Mouse (Mus musculus): ENCODE data around the gene Treml1. TPM values are rescaled to one million over a fixed set of nuclear protein-coding genes. Genes with fewer than 3 reads are reported as not detected.
"Not testable (repeated sequence)": the region's sequence is repeated elsewhere in the genome, so short reads cannot be mapped to it uniquely, and the experiment has no call there.

The Treml1 gene
- 3.3 and 6.3 TPM in 2 replicates for polyA plus RNA-seq (2012; rRNA removed)

DNA sequence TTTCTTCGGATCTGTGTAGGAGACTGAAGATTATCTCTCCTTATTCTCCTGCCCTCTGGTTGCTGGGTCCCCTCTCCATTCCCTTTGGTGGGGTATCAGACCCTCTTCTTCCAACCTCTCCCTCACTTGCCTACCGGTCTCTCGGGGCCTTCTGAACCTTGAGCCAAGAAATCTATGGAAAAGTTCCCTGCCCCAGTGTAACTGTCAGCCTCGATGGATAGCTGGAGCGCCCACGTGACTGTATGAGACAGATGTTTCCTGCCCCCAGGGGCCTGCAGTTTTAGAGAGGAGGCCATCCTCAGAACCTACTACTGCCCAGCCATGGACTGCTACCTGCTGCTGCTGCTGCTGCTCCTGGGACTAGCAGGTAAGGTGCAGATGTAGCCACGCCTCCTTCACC, at the start of gene Treml1:
Gene Treml1 (plus strand): TSS at position 301 of the 400 bp plus-strand sequence.
- 49% methylated on average over 7 of the region's 7 CpGs for WGBS
- no peak for DNase-seq
- Histone ChIP-seq H3K4me3 (replicated peaks; ENCODE audit: extremely low read depth, low read depth, low read length) (no peak within 1 kb of the TSS), H3K4me1 (ENCODE audit: control insufficient read depth, insufficient read depth, low read length) (no peaks in the 10 kb centered on the region)
- no peak for TF ChIP-seq POLR2A (IDR thresholded peaks at IDR 0.05; ENCODE audit: borderline replicate concordance, extremely low read depth, low read depth, low read length)
- TF ChIP-seq CTCF (IDR thresholded peaks at IDR 0.05; ENCODE audit: insufficient read depth, low read length) = no peak

DNA sequence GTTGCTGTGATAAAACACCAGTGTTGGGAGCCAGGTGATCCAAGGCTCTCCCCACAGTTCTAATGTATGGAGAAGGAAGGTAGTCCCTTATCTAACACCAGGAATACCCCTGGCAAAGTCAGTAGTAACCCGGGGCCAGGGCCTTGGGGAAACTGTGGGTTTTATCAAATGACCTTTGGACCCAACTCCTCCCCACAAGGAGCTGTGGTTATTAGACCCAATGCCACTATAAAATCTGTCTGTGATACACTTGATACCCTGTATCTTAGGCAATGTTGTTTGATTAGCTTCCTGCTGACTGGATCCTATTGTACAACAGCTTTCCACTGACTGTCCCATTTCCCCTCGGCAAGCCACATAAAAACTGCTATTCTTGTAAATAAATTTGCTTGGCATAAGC, 47.6 kb upstream of the Treml1 start:
- 51% methylated on average over 2 of the region's 2 CpGs for WGBS
- no peaks in the 10 kb centered on the region for H3K4me1 ChIP-seq (ENCODE audit: control insufficient read depth, insufficient read depth, low read length)
- no peak overlapping the region for H3K4me3 ChIP-seq (replicated peaks; ENCODE audit: extremely low read depth, low read depth, low read length)
- DNase-seq = no peak
- no peak for TF ChIP-seq POLR2A (IDR thresholded peaks at IDR 0.05; ENCODE audit: borderline replicate concordance, extremely low read depth, low read depth, low read length)
- no peak for TF ChIP-seq CTCF (IDR thresholded peaks at IDR 0.05; ENCODE audit: insufficient read depth, low read length)

DNA sequence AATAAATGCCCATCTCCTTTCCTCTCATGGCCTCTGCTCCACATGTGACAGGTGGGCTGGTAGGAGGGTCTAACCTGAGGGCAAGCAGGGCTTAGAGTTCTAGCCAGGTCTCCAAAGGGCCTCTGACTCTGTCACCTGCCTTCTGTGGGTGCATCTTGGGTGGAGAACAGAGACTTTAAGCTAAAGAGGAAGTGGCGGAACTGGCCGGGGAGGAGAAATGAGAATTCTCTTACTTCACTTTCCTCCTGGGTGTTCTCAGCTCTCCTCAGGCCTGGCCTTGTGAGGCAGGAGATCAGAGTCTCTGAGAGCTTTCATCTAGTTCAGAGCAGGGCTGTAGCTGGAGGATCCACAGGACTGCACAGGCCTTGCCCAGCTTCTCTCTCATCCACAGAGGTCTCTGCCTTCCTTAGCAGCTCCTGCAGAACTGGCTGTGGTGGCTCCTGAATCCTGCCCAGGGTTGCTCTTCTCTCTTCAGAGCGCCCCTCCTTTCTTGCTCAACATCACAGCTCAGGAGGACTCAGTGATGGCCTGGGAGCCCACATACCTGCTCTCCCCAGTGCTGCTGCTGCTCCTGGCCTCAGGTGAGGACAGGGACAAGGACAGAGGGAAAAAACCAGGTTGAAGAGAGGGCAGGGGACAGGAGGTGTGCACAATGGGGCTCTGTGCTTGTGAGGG, 43.7 kb upstream of the Treml1 start, which contains the start of gene B430306N03Rik:
Gene B430306N03Rik (plus strand): TSS at position 237 of the 675 bp plus-strand sequence.
- 59% methylated on average over 3 of the region's 3 CpGs for WGBS
- H3K4me3 ChIP-seq (replicated peaks; ENCODE audit: extremely low read depth, low read depth, low read length); H3K4me1 ChIP-seq (ENCODE audit: control insufficient read depth, insufficient read depth, low read length); DNase-seq: not testable (repeated sequence)

DNA sequence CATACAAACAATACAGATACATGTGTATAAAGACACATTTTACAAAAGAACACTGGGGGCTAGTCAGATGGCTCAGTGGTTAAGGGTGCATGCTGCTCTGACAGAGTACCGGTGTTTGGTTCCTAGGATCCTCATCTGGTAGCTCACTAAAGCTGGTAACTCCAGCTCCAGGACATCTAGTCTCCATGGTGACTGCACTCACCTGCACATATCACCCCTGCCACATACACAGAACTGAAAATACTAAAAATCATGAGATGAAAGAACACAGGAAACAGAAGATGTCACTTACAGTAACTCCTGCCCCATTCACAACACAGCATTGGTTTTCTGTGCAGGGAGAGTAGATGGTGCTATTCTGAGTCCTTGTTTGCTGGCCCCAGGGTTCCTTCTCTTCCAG, 41.0 kb upstream of the Treml1 start:
- TF ChIP-seq CTCF (IDR thresholded peaks at IDR 0.05; ENCODE audit: insufficient read depth, low read length) = no peak
- TF ChIP-seq POLR2A (IDR thresholded peaks at IDR 0.05; ENCODE audit: borderline replicate concordance, extremely low read depth, low read depth, low read length) = no peak
- H3K4me3 ChIP-seq (replicated peaks; ENCODE audit: extremely low read depth, low read depth, low read length) = no peak overlapping the region
- WGBS = 95% methylated on average over 1 of the region's 1 CpGs
- no peaks in the 10 kb centered on the region for H3K4me1 ChIP-seq (ENCODE audit: control insufficient read depth, insufficient read depth, low read length)
- DNase-seq = no peak

DNA sequence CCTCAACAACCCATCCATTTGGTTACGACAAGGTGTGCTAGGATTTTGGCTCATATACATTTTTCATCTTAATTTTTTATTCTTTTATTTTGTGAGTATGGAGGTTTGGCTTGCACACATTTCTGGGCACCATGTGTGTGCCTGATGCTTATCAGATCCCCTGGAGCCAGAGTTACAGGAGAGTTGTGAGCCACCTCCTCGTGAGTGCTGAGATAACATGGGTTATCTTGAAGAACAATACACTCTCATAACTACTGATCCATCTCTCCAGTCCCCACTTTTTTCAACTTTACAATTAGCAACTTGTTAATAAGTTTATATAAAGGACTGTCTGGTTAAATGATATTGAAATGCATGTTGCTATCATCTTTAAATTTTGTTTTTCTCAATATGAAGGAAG, 38.4 kb upstream of the Treml1 start:
- Histone ChIP-seq H3K4me3 (replicated peaks; ENCODE audit: extremely low read depth, low read depth, low read length) (no peak overlapping the region), H3K4me1 (ENCODE audit: control insufficient read depth, insufficient read depth, low read length) (no peaks in the 10 kb centered on the region)
- DNase-seq = no peak
- WGBS = 61% methylated on average over 2 of the region's 2 CpGs
- TF ChIP-seq CTCF (IDR thresholded peaks at IDR 0.05; ENCODE audit: insufficient read depth, low read length) = no peak
- no peak for TF ChIP-seq POLR2A (IDR thresholded peaks at IDR 0.05; ENCODE audit: borderline replicate concordance, extremely low read depth, low read depth, low read length)

DNA sequence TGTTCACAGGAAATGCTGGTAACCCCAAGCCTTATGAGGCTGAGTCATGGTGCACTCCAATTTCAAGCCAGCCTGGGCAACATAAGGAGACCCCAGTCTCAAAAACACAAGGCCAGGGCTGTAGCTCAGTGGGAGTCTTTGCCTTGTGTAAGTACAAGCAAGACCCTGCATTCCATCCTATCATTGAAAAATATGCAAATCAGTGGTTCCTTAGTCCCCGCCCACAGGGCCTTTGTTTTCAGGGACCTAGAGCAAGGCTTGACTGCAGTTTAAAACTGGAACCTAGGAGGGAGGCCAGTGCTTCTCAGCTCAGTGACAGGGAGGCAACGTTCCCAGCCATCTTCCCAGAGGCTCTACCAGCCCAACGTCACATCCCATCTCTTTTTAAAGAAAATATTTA, 36.5 kb upstream of the Treml1 start:
- Histone ChIP-seq H3K4me1 (ENCODE audit: control insufficient read depth, insufficient read depth, low read length) (no peaks in the 10 kb centered on the region), H3K4me3 (replicated peaks; ENCODE audit: extremely low read depth, low read depth, low read length) (no peak overlapping the region)
- DNase-seq = no peak
- TF ChIP-seq CTCF (IDR thresholded peaks at IDR 0.05; ENCODE audit: insufficient read depth, low read length) (no peak), POLR2A (IDR thresholded peaks at IDR 0.05; ENCODE audit: borderline replicate concordance, extremely low read depth, low read depth, low read length) (no peak)
- WGBS = 81% methylated on average over 3 of the region's 3 CpGs

DNA sequence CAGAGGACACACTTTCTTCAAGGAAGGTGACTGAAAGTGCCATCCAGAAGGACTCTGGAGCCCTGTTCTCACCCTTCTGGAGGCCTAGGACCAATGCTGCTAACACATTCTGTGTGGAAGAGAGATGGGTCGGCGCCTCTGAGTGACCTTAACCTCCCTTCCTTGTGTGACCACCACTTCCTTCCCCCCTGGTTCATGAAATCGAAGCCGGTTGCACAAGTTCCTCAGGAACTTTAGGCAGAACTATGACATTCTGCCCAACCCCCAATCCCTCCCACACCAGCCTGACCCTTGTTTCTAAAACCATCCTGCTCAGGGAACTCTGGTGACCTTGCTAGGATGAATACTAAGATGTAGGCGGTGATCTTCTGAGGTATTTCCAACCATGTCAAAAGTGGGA, 35.5 kb upstream of the Treml1 start:
- no peaks in the 10 kb centered on the region for H3K4me1 ChIP-seq (ENCODE audit: control insufficient read depth, insufficient read depth, low read length)
- no peak overlapping the region for H3K4me3 ChIP-seq (replicated peaks; ENCODE audit: extremely low read depth, low read depth, low read length)
- 61% methylated on average over 5 of the region's 5 CpGs for WGBS
- TF ChIP-seq POLR2A (IDR thresholded peaks at IDR 0.05; ENCODE audit: borderline replicate concordance, extremely low read depth, low read depth, low read length) (no peak), CTCF (IDR thresholded peaks at IDR 0.05; ENCODE audit: insufficient read depth, low read length) (no peak)
- no peak for DNase-seq

DNA sequence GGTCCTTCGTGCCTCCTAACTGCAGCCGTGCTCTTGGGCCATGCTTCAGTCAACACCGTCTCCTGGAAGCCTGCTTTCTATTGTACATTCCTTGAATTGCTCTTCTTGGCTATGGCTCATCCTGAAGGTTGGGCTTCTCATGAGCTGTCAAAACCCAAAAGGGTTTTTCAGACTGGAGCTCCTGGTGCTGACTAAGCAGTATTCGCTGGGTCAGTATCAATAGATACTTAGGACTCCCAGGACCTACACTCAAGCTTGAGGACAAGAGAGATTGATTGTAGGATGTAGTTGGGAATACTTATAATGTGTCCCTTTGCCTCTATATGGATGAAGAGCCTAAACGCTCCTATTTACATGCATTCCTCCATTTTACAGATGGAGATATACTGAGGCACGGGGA, 34.6 kb upstream of the Treml1 start:
- H3K4me3 ChIP-seq (replicated peaks; ENCODE audit: extremely low read depth, low read depth, low read length) = no peak overlapping the region
- TF ChIP-seq CTCF (IDR thresholded peaks at IDR 0.05; ENCODE audit: insufficient read depth, low read length) (no peak), POLR2A (IDR thresholded peaks at IDR 0.05; ENCODE audit: borderline replicate concordance, extremely low read depth, low read depth, low read length) (no peak)
- no peaks in the 10 kb centered on the region for H3K4me1 ChIP-seq (ENCODE audit: control insufficient read depth, insufficient read depth, low read length)
- DNase-seq = no peak
- 89% methylated on average over 6 of the region's 6 CpGs for WGBS

DNA sequence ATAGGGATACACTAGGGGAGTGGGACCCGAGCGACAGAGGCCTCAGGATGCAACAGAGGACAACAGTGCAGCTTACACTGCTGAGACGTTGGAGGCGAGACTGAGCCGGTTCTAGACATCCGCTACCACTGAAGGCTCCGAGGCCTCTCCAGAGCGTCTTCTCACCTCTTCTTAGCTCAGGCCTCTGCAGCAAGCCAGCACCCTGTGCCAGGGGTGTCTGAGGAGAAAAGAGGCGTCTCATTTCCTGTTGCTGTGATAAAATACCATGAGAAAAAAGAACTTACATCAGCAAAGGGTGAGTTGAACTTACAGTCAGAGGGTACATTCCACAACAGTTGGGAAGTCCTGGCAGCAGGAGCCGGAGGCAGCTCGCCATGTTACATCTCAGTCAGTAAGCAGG, 34.1 kb upstream of the Treml1 start:
- WGBS = 74% methylated on average over 11 of the region's 11 CpGs
- DNase-seq = no peak

DNA sequence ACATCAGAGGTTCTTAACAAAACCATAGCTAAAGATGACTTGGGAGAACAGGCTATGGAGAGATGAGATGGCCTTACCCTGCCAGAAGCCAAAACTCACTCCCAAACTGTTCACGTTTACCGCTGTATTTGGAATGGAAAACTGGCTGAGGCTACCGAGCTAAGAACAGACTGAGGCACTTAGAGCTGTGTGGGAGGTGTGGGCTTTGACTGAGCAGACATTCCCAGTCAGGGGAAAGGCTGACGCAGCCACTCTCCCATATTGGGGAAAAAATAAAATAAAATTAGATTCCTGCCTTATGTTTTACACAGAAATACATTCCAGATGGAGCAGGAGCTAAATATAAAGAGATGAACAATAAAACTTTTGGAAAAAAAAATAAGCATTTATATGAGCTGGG, 33.1 kb upstream of the Treml1 start:
- no peak for DNase-seq
- no peak overlapping the region for H3K4me3 ChIP-seq (replicated peaks; ENCODE audit: extremely low read depth, low read depth, low read length)
- 69% methylated on average over 4 of the region's 4 CpGs for WGBS
- TF ChIP-seq POLR2A (IDR thresholded peaks at IDR 0.05; ENCODE audit: borderline replicate concordance, extremely low read depth, low read depth, low read length) = no peak
- TF ChIP-seq CTCF (IDR thresholded peaks at IDR 0.05; ENCODE audit: insufficient read depth, low read length) = no peak
- no peaks in the 10 kb centered on the region for H3K4me1 ChIP-seq (ENCODE audit: control insufficient read depth, insufficient read depth, low read length)

More for the DNA sequence above, 34.1 kb upstream of the Treml1 start:
- H3K4me1 ChIP-seq (ENCODE audit: control insufficient read depth, insufficient read depth, low read length) = no peaks in the 10 kb centered on the region
- TF ChIP-seq POLR2A (IDR thresholded peaks at IDR 0.05; ENCODE audit: borderline replicate concordance, extremely low read depth, low read depth, low read length) (no peak), CTCF (IDR thresholded peaks at IDR 0.05; ENCODE audit: insufficient read depth, low read length) (no peak)
- no peak overlapping the region for H3K4me3 ChIP-seq (replicated peaks; ENCODE audit: extremely low read depth, low read depth, low read length)

Data from lung, adult 2 months (tissue).